Mouse (Mus musculus): Measurements from ENCODE around the gene Tdrd12. TPM values are rescaled to one million over a fixed set of nuclear protein-coding genes. Genes with fewer than 3 reads are reported as not detected.

Tdrd12 gene
- total RNA-seq, 1 experiment from 2014 or later: not detected

DNA sequence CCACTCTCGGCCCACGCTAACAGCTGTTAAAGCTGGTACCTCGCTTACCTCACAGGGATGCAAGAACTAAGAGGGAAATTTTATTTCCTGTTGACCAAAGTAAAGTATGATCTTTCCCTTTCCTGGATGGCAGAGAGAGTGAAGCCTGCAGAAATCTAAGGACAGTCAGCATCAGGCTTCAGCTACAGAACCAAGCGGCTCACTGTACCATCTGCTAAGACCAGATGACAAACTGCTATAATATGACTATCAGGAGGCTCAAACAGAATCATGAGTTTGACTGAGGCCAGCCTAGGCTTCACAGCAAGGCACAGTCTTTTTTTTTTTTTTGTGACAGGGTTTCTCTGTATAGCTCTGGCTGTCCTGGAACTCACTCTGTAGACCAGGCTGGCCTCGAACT is 72.5 kb downstream of the Tdrd12 start:
- no peak for ATAC-seq (replicated peaks; ENCODE audit: insufficient number of reproducible peaks, low FRiP score, low TSS enrichment, poor library complexity, severe bottlenecking)

GRCm38 (mm10) chr7:35460971-35461370 is 76.6 kb downstream of the Tdrd12 start:
- no peak for ATAC-seq (replicated peaks; ENCODE audit: insufficient number of reproducible peaks, low FRiP score, low TSS enrichment, poor library complexity, severe bottlenecking)

DNA sequence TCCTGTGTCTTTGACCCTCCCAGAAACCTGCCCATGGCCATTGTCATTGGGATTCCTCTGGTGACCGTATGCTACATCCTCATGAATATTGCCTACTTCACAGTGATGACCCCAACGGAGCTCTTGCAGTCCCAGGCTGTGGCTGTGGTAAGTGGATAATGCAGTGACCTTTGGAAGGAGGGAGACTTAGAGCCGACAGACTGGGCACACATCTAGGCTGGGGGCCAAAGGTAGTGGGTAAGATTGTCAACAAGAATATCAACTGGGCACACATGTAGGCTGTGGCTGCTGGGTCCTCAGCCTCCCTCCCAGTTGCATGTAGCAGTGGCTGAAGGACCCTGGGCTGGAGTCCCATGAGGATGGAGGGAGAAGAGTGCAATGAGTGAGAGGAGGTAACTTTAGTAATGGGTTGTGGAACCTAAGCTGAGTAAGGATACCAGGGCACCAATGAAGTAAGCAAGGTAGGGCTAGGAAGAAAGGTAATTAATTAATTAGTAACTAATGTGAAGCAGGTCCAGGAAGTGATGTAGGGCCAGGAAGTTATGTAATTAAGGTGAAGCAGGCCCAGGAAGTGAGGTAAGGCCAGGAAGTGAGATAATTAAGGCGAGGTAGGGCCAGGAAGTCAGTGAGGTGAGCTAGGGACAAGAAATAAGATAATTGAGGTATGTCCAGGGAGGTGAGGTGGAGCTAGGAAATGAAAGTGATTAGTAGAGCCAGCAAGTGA is 81.3 kb downstream of the Tdrd12 start:
- ATAC-seq (replicated peaks; ENCODE audit: insufficient number of reproducible peaks, low FRiP score, low TSS enrichment, poor library complexity, severe bottlenecking): no peak

DNA sequence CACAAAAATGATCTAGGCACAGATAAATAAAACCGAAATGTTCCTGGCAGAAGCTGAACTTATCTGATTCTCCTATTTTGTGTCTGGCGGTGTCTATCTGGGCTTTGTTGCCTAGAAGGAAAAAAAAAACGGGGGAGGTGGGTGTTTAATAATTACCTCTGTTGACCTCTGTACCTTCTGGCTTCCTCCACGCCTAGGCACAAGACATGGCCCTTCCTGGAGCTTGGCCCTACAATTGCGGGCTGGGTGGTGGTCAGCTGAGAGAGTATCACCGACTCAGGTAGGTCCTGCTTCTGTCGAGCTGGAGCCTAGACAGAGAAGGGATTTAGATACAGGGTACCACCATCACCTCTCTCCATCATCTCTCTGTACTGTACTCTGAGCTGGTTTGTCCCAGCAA is 88.7 kb downstream of the Tdrd12 start:
- no peak for ATAC-seq (replicated peaks; ENCODE audit: insufficient number of reproducible peaks, low FRiP score, low TSS enrichment, poor library complexity, severe bottlenecking)

GRCm38 (mm10) chr7:35447996-35448846 is 89.3 kb downstream of the Tdrd12 start, which contains the start of gene Slc7a9:
Gene Slc7a9, plus strand, starts transcription at chr7:35448796.
- ATAC-seq (replicated peaks; ENCODE audit: insufficient number of reproducible peaks, low FRiP score, low TSS enrichment, poor library complexity, severe bottlenecking): no peak

DNA sequence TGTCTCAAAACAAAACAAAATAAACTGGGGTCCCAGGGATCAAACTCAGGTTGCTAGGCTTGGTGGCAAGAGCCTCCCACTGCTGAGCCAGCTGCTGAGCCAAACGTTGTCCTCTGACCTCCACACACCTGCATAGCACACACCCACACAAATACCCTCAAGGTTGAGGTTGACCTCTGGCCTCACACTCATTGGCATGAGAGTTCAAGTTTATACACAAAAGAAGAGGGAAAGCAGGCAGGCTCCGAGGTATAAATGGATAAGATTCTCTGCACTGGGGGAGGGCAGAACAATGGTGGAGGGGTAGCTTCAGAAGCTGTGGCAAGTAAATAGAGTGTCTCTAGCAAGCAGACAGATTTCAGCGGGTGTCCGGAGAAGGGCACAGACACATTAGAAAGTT is 90.0 kb downstream of the Tdrd12 start:
- ATAC-seq (replicated peaks; ENCODE audit: insufficient number of reproducible peaks, low FRiP score, low TSS enrichment, poor library complexity, severe bottlenecking): no peak

GRCm38 (mm10) chr7:35435266-35435665 is 102.3 kb downstream of the Tdrd12 start:
- ATAC-seq (replicated peaks; ENCODE audit: insufficient number of reproducible peaks, low FRiP score, low TSS enrichment, poor library complexity, severe bottlenecking): no peak

DNA sequence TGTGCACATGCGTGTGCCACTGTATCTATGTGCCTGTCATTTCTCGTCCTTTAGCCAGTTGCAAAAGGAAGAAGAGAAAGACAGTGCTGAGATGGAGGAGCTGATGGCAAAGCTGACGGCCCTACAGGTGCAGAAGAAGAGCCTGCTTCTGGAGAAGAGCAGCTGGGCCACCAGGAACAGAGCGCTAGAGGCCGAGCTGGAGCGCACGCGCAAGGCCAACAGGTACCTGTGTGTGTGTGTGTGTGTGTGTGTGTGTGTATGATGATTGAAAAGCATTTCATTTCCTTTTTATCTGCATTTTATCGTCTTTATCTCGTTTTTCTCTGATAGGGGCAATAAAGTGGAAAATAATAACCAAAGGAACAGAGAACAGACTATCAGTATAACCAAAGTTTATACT is 109.4 kb downstream of the Tdrd12 start:
- ATAC-seq (replicated peaks; ENCODE audit: insufficient number of reproducible peaks, low FRiP score, low TSS enrichment, poor library complexity, severe bottlenecking): no peak

GRCm38 (mm10) chr7:35423071-35423470 is 114.5 kb downstream of the Tdrd12 start:
- no peak for ATAC-seq (replicated peaks; ENCODE audit: insufficient number of reproducible peaks, low FRiP score, low TSS enrichment, poor library complexity, severe bottlenecking)

Other genes starting within 250 kb of the Tdrd12 start
- 10.4 to 20.6 TPM (median 15.0 TPM) in 3 replicates for gene Gpatch1, start 219.3 kb downstream of the Tdrd12 start, total RNA-seq (2017)
- 0.85 TPM in 1 of 3 replicates, not detected in the others for gene Rhpn2, start 203.6 kb downstream of the Tdrd12 start, total RNA-seq (2017)
- 1.8 to 11.2 TPM (median 9.2 TPM) in 3 replicates for gene Faap24, start 140.9 kb downstream of the Tdrd12 start, total RNA-seq (2017)
- gene Cep89, start 140.7 kb downstream of the Tdrd12 start, total RNA-seq (2017): 10.7 to 21.7 TPM (median 11.2 TPM) in 3 replicates
- not detected in 3 replicates for gene Slc7a9, start 88.9 kb downstream of the Tdrd12 start, total RNA-seq (2017)
- 15.7 to 30.9 TPM (median 21.0 TPM) in 3 replicates for gene Nudt19, start 18.6 kb upstream of the Tdrd12 start, total RNA-seq (2017)
- gene Rgs9bp, start 47.8 kb upstream of the Tdrd12 start, total RNA-seq (2017): 0.10 to 0.21 TPM in 2 of 3 replicates, not detected in the other
- 22.5 to 37.8 TPM (median 27.3 TPM) in 3 replicates for gene Ankrd27, start 48.5 kb upstream of the Tdrd12 start, total RNA-seq (2017)
- 74.9 to 102 TPM (median 79.3 TPM) in 3 replicates for gene Pdcd5, start 109.8 kb upstream of the Tdrd12 start, total RNA-seq (2017)
- 5.0 to 14.2 TPM (median 9.7 TPM) in 3 replicates for gene Dpy19l3, start 216.7 kb upstream of the Tdrd12 start, total RNA-seq (2017)

Data from monocyte, adult 5-6 weeks (primary cell).